ENCODE assay signal across 12 mouse cellular contexts in genomic region chr15:27840579-27840978, GRCm38 (mm10).
DNase-seq lines count a peak whose midpoint lies in the region; ATAC-seq and TF ChIP-seq lines count a peak whose summit lies in the region.
"Had no signal": no experiment of that assay in that cellular context is flagged by ENCODE, and none has a peak within 500 bp of the region (broad histone marks: within the 10 kb centered on the region; RNA-seq: fewer than 3 reads in every experiment).

No protein-coding gene starts in this region.

- TF ChIP-seq EP300 in liver, postnatal 0 days (IDR thresholded peaks at IDR 0.05; ENCODE audit: low read depth) = no peak

- no peaks in the 10 kb centered on the region for H3K27me3 ChIP-seq in kidney, embryonic 14.5 days (ENCODE audit: control insufficient read depth, insufficient read depth, low read length)
- no peaks in the 10 kb centered on the region for H3K27me3 ChIP-seq in liver, postnatal 0 days (ENCODE audit: insufficient read depth, low read length)

- peak; percentile 20; the same call in 1 of the 2 replicates for ATAC-seq in kidney, embryonic 14.5 days (ENCODE audit: low FRiP score, low TSS enrichment)
- ATAC-seq in liver, postnatal 0 days = peak; percentile 56; the same call in 1 of the 2 replicates

- no peak overlapping the region for H3K27ac ChIP-seq in kidney, embryonic 14.5 days (ENCODE audit: low read depth, low read length)
- H3K27ac ChIP-seq in liver, postnatal 0 days (ENCODE audit: low read depth) = no peak overlapping the region
- H3K27ac ChIP-seq: limb, embryonic 10.5 days had no signal

- H3K4me1 ChIP-seq in kidney, embryonic 14.5 days (ENCODE audit: control insufficient read depth, insufficient read depth, low read length) = no peaks in the 10 kb centered on the region
- no peaks in the 10 kb centered on the region for H3K4me1 ChIP-seq in liver, postnatal 0 days (ENCODE audit: insufficient read depth)
- H3K4me1 ChIP-seq: limb, embryonic 10.5 days had no signal

- no peak overlapping the region for H3K4me2 ChIP-seq in kidney, embryonic 14.5 days (replicated peaks; ENCODE audit: low read depth, low read length)
- H3K4me2 ChIP-seq in liver, postnatal 0 days (ENCODE audit: low read depth, low read length) = no peak overlapping the region

- H3K9ac ChIP-seq in kidney, embryonic 14.5 days (ENCODE audit: low read depth, low read length) = no peak overlapping the region
- no peak overlapping the region for H3K9ac ChIP-seq in liver, postnatal 0 days (replicated peaks)

- TF ChIP-seq CTCF in liver, postnatal 0 days (IDR thresholded peaks at IDR 0.05; ENCODE audit: low read depth) = no peak

- WGBS in kidney, embryonic 14.5 days = 77% methylated on average over 8 of the region's 8 CpGs
- WGBS in liver, postnatal 0 days (ENCODE audit: insufficient replicate concordance) = 52% methylated on average over 8 of the region's 8 CpGs

- no peak overlapping the region for H3K4me3 ChIP-seq in kidney, embryonic 14.5 days (ENCODE audit: low read length)
- H3K4me3 ChIP-seq in liver, postnatal 0 days (ENCODE audit: low read depth, low read length) = no peak overlapping the region
- H3K4me3 ChIP-seq: limb, embryonic 10.5 days had no signal

- peaks cover 84% of the 10 kb centered on the region for H3K36me3 ChIP-seq in kidney, embryonic 14.5 days (ENCODE audit: control insufficient read depth, insufficient read depth, low read length)
- peaks cover 34% of the 10 kb centered on the region for H3K36me3 ChIP-seq in liver, postnatal 0 days (replicated peaks; ENCODE audit: insufficient read depth, low read length)

- intact Hi-C loops in heart, postnatal 36 days (cut with DNase I) = no loop called here
- intact Hi-C loops in left cerebral cortex, postnatal 4 days (cut with DNase I) = no loop called here

- no peak for DNase-seq in kidney, adult 8-10 months
- peak; percentile 48 for DNase-seq in heart, adult 8-10 months (ENCODE audit: low spot score)
- DNase-seq in heart, postnatal 36 days = peak; percentile 20 to 27
- no peak for DNase-seq in liver, postnatal 0 days
- DNase-seq in left cerebral cortex, postnatal 4 days = no peak
- DNase-seq in thymus, postnatal 0 days (ENCODE audit: low spot score) = no peak
- no peak for DNase-seq in cerebellum, postnatal 25 days
- DNase-seq: kidney, adult 18-20 months; lung, postnatal 36 days; thymus, adult 2 months had no signal

- H3K9me3 ChIP-seq in kidney, embryonic 14.5 days (ENCODE audit: control insufficient read depth, low read length) = no peaks in the 10 kb centered on the region
- H3K9me3 ChIP-seq in liver, postnatal 0 days (ENCODE audit: low read length) = no peaks in the 10 kb centered on the region
- H3K9me3 ChIP-seq: limb, embryonic 10.5 days had no signal

Comparison
In these comparisons a context has a peak if more than half of its experiments do, and no peak if none do; other contexts are left out.
1. DNase-seq: peak in heart, adult 8-10 months (single experiment) and heart, postnatal 36 days (2 of 2); none in kidney, adult 8-10 months (0 of 2), liver, postnatal 0 days (single experiment), left cerebral cortex, postnatal 4 days (single experiment), thymus, postnatal 0 days (single experiment) and cerebellum, postnatal 25 days (0 of 2).